Mouse (Mus musculus): Measurements from ENCODE around the gene Sytl2. TPM values are rescaled to one million over a fixed set of nuclear protein-coding genes. Genes with fewer than 3 reads are reported as not detected.
A peak's percentile ranks its signal among the peaks of the same experiment; 100 is the strongest.

The Sytl2 gene
- total RNA-seq, 2 experiments from 2014 or later = 5.1 to 5.3 TPM

- no peak for DNase-seq
- intact Hi-C loops (cut with DNase I) = no loop called here
Measured at GRCm38 (mm10) chr7:90306079-90306478, 4.0 kb downstream of the Sytl2 start.

DNA sequence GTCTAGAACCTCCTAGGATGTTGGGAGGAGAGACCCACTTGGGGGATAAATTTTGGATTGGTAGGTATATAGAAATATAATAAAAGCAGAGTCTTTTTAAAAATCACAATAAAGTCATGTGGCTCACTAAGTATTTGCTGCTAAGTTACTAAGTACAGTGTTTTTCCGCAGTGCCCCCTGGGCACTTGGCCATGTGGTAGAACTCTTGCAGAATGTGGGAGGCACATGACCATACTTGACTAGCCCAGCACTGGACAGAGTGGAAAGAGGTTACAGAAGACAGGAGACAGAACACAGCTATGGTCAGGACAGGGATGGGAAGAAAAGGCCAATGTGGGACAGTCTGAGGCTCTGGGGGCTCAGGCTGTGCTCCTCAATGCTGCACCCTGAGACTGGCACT, 4.9 kb downstream of the Sytl2 start:
- DNase-seq = no peak
- intact Hi-C loops (cut with DNase I) = no loop called here

DNA sequence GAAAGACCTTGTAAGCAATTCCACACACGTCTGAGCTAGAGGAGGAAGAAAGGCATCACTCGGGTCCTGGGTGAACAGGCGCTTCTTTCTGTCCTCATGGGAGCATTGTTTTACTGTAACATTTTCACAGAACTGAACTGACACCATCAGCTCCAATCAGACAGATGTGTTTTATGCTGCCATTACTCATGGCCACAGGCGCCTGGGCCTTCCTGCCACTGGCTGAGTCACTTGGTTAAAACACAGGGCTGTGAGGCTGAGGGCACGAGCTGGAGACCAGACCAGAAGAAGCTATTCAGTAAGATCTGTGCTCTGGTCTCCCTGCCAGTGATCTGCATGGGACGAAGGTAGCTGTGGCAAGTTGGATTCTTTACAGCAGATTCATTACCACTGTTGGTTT, 6.0 kb downstream of the Sytl2 start:
- intact Hi-C loops (cut with DNase I) = no loop called here
- DNase-seq = no peak

DNA sequence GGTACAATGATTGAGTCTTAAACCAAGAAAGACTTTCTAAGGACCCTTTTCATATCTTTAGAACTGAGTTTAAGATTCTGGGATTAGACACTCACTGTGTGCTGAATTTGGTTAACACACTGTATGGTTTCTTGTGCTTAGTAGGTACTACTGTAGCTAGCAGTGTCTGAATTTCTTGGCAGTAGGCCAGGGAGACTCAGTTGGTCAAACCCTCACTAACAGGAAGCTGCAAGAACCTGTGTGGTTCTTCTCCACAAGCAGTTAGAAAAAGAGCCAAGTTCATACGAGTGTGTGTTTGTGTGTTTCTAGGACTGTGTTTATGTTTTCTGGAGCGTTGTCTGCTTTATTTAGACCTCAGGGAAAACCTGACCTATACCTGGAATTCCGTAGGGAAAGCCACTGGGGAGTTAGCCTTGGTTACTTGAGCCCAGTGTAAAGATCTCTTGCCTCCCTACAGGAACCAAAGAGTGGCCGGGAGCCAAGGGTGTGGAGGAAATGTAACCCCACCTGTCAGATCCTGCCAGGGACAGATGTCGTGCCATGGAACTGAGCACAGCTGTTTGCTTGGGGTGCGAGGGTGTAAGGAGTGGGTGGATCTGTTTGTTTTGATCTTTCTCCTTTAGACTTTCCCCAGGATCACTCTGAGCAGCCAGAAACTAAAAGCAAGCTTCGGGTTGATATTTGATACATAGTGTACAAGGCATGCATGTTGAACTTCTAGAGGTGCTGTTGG, 10.3 kb downstream of the Sytl2 start:
- intact Hi-C loops (cut with DNase I) = no loop called here
- peak in 1 of 2 experiments; percentile 38 for DNase-seq

- DNase-seq = no peak
- intact Hi-C loops (cut with DNase I) = no loop called here
Measured at GRCm38 (mm10) chr7:90313421-90313820, 11.4 kb downstream of the Sytl2 start.

GRCm38 (mm10) chr7:90316823-90317222, 14.8 kb downstream of the Sytl2 start:
- intact Hi-C loops (cut with DNase I) = no loop called here
- no peak for DNase-seq

DNA sequence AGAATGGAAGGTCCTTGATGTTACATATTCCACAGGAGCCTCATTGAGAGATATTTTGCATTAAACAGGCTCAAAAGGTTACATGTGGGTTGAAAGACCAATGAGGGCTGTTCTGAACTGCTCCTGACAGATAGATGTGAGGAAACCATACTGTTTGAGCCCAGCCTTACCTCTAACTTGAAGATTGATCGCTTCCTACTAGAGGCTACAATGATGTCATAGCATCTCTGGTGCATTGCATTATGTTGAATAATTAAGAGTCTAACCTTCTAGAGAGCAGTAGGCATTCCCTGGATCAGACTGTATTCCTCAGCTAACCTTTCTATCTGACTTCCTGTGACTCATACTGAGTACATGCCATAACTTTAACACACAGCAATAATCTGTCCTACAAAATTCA, 17.4 kb downstream of the Sytl2 start:
- DNase-seq = no peak
- intact Hi-C loops (cut with DNase I) = no loop called here

- intact Hi-C loops (cut with DNase I) = no loop called here
- no peak for DNase-seq
Measured at GRCm38 (mm10) chr7:90320124-90320523, 18.1 kb downstream of the Sytl2 start.

DNA sequence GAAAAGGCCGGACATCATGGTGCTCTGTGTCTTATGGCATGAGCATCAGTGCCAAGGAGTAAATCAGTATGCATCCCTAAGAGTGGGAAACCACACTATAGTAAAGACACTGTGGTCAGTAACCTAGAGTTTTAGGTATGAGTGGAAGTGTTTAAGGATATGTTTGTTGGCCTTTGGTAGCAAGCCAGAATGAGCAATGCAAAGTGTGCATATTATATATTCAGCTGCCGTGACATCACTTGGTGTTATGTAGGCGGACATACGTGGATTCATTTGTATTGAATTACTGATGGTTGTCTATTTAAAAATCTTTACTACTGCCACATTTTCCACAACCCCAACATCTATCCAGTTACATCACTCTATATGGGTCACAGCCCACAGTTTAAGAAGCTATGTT, 23.1 kb downstream of the Sytl2 start:
- intact Hi-C loops (cut with DNase I) = loop anchor here (2.0 kb wide), 1 partner anchor 20 kb away; no protein-coding TSS in a partner anchor
- DNase-seq = no peak

DNA sequence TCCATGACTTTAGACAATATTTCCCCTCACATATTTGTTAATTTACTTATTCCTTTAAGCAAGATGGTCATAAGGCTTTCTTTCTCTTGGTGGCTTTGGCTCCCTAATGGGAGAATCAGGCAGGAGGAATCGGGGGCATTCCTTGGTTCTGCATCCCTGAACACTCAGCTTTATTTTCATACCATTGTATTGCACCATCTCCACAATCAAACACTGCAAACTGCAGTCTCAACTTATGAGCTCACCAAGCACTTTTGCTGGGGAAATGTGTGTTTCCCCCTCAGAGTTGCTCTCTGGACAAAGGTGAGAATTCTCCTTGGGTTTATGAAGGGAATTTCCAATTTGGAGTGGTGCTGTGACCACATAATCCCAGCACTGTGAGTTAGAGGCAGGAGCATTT, 28.1 kb downstream of the Sytl2 start:
- intact Hi-C loops (cut with DNase I) = no loop called here
- no peak for DNase-seq

DNA sequence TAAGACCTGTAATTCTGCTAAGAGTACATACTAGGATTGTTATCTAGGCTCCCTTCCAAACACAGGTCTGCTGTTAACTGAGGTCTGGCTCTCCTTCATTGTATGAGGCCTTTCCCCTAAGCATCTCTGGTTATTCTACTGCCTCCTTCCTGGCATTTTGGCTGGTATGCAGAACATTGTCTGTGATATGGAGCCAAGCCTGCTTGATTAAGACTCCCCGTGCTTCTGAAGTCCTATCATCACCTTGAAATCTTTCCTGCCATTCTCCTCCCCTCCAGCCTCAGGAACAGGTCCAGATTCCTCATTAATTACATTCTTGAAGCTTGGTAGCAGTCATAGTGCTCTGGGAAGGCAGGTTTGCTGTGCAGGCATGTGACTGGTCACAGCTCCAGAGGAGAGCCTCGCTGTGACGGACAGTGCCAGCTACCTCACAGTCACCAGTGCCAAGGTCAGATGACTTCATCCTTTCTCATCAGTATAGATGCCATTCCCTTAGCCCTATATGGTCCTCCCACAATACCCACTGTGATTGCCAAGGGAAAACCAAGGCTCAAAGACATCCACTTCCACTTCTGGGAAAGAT, 30.5 kb downstream of the Sytl2 start:
- no peak for DNase-seq
- intact Hi-C loops (cut with DNase I) = no loop called here

DNA sequence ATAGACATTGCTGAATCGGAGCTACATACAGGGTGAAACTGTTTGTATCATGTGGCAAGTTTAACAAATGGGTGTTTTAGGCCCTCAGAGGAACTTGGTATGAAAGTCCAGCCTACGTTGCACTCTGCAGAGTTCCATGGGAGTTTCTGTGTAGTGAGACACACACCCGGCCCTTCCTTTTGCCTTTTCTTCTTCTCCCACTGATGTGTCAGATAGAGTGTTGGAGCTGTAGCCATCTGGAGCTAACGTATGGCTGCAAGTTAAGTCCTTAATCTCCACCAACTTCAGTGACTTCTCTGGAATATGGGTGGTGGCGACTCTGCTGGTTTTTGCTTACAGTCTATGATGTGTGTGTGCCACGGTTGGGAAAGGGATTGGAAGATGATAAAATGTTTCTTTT, 32.3 kb downstream of the Sytl2 start:
- no peak for DNase-seq
- intact Hi-C loops (cut with DNase I) = no loop called here

- no peak for DNase-seq
- intact Hi-C loops (cut with DNase I) = no loop called here
Measured at GRCm38 (mm10) chr7:90334831-90335230, 32.8 kb downstream of the Sytl2 start.

DNA sequence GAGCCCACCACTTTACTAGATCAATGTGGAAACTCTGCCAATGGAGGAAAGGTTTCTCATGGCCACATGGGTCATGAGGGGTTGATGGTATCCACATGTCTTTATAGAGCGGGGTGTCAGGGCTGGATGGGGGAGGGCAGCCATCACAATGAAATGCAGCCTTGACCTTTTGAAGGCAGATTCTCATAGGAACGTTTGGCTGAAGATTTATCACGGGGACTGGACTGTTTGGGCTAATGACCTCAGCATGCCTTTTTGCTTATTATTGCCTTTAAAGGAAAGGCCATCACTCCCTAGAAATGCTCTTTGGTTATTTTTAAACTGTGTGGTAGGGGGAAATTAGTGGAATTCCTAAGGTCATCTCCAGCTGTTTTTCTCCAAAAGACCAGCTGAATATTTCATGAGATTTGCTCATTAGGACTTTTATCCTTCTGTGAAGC, 33.7 kb downstream of the Sytl2 start:
- intact Hi-C loops (cut with DNase I) = no loop called here
- no peak for DNase-seq

DNA sequence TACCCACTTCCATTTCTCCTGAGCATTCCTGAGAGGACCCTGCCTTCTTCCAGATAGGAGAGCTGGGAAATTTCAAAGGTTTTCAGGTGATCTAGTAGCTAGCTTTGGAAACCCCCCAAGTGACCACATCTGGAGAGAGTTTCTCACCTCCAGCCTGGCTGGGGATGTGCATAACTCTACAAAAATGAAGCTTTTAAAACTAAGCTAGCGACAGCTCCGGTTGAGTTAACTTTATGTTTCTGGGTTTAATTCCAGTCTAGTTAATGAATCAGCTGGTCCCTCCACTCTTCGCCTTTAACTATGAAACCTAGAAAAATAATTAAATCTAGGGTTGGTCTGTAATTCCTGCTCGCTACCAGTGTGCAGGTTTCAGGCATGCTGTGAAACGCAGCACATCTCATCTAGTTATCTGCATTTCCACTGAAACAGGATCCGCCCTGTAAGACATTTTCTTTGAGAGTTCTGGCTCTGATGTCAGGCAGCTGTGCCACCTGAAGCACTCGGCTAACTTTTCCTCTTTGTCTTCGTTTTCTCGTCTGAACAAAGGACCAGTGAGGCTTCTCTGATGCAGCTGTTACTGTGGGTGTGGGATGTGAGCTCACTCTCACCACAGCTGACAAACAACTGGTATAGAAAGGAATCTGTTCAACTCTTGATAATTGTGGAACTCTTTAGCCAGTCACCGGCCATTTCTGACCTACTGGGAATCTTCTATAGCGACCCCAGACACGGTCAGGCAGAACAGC, 39.3 kb downstream of the Sytl2 start:
- intact Hi-C loops (cut with DNase I) = no loop called here
- no peak for DNase-seq

DNA sequence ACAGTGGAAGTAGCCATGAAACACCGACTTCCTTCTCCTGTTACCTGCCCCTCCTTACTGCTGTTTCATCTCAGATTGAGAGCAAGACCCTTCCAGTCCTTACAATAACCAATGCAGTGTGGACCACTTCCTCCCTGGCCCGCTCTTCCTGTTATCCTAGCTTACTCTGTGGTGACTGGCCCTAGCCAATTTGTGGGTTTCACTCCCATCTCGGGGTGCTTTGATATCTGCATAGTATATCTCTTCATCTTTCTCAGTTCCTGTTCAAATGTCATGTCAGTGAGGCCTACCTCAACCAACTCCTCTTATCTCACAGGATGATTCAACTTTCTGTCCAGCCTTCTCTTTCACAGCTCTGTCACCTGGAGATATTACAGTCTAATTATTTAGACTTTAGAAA, 42.9 kb downstream of the Sytl2 start:
- intact Hi-C loops (cut with DNase I) = no loop called here
- no peak for DNase-seq

- intact Hi-C loops (cut with DNase I) = no loop called here
- no peak for DNase-seq
Measured at GRCm38 (mm10) chr7:90347779-90348437, 45.9 kb downstream of the Sytl2 start.

DNA sequence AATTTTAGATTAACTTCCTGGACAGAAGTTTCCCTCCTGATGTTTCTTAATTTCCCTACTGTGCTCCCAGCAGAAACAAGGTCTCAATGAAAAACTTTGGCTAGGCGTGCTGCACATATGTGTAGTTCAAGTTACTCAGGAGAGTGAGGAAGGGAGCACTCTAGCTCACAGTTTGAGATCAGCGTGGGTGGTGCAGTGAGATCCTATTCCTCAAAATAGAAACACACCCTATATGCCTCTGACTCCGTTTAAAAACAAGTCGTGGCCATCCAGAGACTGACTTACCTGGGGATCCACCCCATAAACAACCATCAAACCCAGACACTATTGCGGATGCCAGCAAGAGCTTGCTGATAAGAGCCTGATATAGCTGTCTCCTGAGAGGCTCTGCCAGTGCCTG, 47.0 kb downstream of the Sytl2 start:
- intact Hi-C loops (cut with DNase I) = no loop called here
- no peak for DNase-seq

DNA sequence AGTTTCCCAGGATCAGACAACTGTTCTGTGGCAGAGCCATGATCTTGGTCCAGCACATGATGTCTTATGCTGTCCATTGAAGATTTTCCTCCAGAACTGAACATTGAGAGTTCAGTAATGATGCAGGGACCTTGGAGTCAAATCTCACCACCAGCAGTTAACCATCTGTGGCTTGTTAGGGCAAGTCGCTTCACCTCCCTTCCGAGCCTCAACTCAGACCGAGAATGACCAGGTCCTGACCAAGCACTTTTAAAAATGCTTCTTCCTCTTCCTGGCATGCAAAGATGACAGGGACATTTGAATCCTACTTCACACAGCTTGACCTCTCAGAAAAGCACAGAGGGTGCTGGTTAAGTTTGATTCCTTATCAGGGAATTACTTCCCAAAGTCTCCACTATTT, 50.1 kb downstream of the Sytl2 start:
- intact Hi-C loops (cut with DNase I) = no loop called here
- DNase-seq = no peak

DNA sequence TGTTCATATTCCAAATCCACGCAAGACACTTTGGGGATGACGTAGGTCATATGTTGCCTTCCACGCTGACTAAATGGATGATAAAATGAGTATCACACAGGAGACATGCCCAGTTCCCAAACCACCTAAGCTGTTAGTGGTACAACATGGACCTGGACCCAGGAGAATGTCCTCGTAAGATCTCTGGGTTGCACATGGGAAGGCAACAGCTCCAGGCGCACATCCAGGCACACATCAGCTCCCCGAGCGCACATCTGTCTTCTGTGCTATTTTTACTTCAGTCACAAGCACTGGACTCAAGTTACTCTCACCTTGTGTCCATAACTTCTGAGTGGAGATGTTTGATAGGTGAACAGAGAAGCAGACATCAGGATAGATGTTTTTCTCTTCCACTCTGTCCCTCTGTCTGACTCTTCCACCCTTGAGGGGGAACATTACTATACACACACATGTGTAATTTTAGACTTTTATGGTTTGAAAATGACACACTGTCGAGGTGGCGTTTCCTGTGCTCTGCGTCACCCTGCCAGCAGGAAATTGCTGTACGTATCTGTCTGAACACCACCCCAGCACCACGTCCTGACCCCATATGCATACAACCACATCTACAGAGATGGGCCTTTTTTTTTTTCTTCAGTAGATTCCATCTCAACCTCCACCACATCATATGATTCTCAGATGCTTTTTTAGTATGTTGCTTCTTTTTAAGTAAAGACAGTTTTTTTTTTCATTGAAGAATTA, 51.6 kb downstream of the Sytl2 start:
- intact Hi-C loops (cut with DNase I) = no loop called here
- DNase-seq = no peak

DNA sequence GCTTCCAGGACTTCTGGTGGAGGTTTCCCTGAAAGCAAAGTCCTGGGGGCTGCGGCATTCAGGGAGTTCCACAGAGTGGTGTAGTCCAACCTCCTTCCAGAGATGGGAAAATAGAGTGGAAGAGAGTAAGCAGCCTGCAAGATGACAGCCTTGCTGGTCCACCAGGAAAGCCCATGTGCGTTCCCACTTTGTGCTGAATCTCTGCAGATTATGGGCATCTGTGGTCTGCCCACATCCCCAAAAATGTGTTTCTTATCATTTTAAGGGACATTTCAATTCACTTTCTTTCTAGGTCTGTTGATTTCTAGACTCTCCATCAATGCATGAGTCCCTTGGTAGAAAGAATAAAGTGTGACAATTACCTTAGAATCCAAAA, 52.2 kb downstream of the Sytl2 start:
- no peak for DNase-seq
- intact Hi-C loops (cut with DNase I) = no loop called here

All from gastrocnemius, postnatal 36 days (tissue).